Comparison of ENCODE assay signal across 21 mouse cellular contexts in the genomic region with DNA sequence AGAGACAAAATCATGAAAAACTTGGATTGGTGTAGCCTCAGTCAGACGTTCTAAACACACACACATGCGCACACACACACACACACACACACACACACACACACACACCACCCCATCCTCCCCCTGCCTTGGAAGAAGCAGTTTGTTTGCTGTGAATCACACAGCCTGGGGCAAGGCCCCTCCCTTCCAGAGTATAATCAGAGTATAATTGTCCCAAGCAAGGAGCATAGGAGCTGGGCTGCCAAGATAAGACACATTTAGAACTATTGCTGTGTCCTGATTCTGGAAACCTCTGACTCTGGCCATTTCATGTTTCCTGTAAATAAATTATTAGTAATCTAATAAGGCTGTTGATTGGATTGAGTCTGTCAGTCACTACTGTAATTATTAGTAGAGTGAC. TPM values are rescaled to one million over a fixed set of nuclear protein-coding genes. Genes with fewer than 3 reads are reported as not detected.
DNase-seq lines count a peak whose midpoint lies in the region; ATAC-seq lines count a peak whose summit lies in the region.
"Had no signal": no experiment of that assay in that cellular context is flagged by ENCODE, and none has a peak within 500 bp of the region (broad histone marks: within the 10 kb centered on the region; RNA-seq: fewer than 3 reads in every experiment).

No protein-coding gene starts in this region.

- no peak overlapping the region for H3K27ac ChIP-seq in midbrain, embryonic 11.5 days (ENCODE audit: low read depth, low read length)
- H3K27ac ChIP-seq: embryonic facial prominence, embryonic 12.5 days; forebrain, embryonic 15.5 days; heart, embryonic 15.5 days; hindbrain, embryonic 15.5 days had no signal

- ATAC-seq in common myeloid progenitor, adult 5-6 weeks (replicated peaks; ENCODE audit: low read depth, poor library complexity, severe bottlenecking), result peak; percentile 37; the same call in 1 of the 2 replicates
- ATAC-seq in midbrain, embryonic 11.5 days (ENCODE audit: low FRiP score), result no peak
- ATAC-seq: intestine, embryonic 16.5 days had no signal

- no peaks in the 10 kb centered on the region for H3K27me3 ChIP-seq in midbrain, embryonic 11.5 days (ENCODE audit: control insufficient read depth, insufficient read depth, low read length)
- H3K27me3 ChIP-seq: CH12.LX; embryonic facial prominence, embryonic 12.5 days; forebrain, embryonic 15.5 days; heart, embryonic 15.5 days; hindbrain, embryonic 15.5 days had no signal

- H3K4me2 ChIP-seq in midbrain, embryonic 11.5 days, result no peak overlapping the region
- H3K4me2 ChIP-seq: embryonic facial prominence, embryonic 12.5 days; forebrain, embryonic 15.5 days; heart, embryonic 11.5 days; heart, embryonic 15.5 days; hindbrain, embryonic 15.5 days had no signal

- H3K4me1 ChIP-seq in midbrain, embryonic 11.5 days (ENCODE audit: control insufficient read depth, insufficient read depth, low read length), result no peaks in the 10 kb centered on the region
- H3K4me1 ChIP-seq: embryonic facial prominence, embryonic 12.5 days; heart, embryonic 15.5 days had no signal

- H3K9me3 ChIP-seq in midbrain, embryonic 11.5 days (ENCODE audit: control insufficient read depth, low read length), result no peaks in the 10 kb centered on the region
- H3K9me3 ChIP-seq: embryonic facial prominence, embryonic 12.5 days; forebrain, embryonic 15.5 days; heart, embryonic 15.5 days; hindbrain, embryonic 15.5 days had no signal

- H3K4me3 ChIP-seq in midbrain, embryonic 11.5 days (ENCODE audit: low read depth, low read length), result no peak overlapping the region
- H3K4me3 ChIP-seq: embryonic facial prominence, embryonic 12.5 days; forebrain, embryonic 15.5 days; heart, embryonic 15.5 days; hindbrain, embryonic 15.5 days had no signal

- 88% methylated on average over 2 of the region's 2 CpGs for WGBS in midbrain, embryonic 11.5 days

- no peaks in the 10 kb centered on the region for H3K36me3 ChIP-seq in midbrain, embryonic 11.5 days (ENCODE audit: control insufficient read depth, insufficient read depth, low read length)
- H3K36me3 ChIP-seq: embryonic facial prominence, embryonic 12.5 days; forebrain, embryonic 15.5 days; heart, embryonic 15.5 days; hindbrain, embryonic 15.5 days had no signal

- peak; percentile 44 to 59 for DNase-seq in adrenal gland, adult (ENCODE audit: inconsistent age in 2 of 2, low spot score in 1 of 2)
- no peak for DNase-seq in adrenal gland, postnatal 4 days (ENCODE audit: low spot score in 2 of 2)
- DNase-seq in adrenal gland, postnatal 10 days, result peak; percentile 28
- no peak for DNase-seq in layer of hippocampus, adult 9-10 months (ENCODE audit: low spot score)
- no peak for DNase-seq in right cerebral cortex, postnatal 25 days
- no peak for DNase-seq in midbrain, embryonic 11.5 days (ENCODE audit: low spot score, missing footprints)
- DNase-seq in frontal cortex, postnatal 10 days (ENCODE audit: low spot score in 2 of 2), result no peak
- DNase-seq: cerebellum, adult 11 months; cerebellum, adult 8-10 months; cerebellum, postnatal 14 days; gastrocnemius, postnatal 10 days; heart, adult 18-20 months; heart, postnatal 36 days had no signal

- no peak overlapping the region for H3K9ac ChIP-seq in midbrain, embryonic 11.5 days (ENCODE audit: low read length)
- H3K9ac ChIP-seq: embryonic facial prominence, embryonic 12.5 days; forebrain, embryonic 15.5 days; heart, embryonic 15.5 days; hindbrain, embryonic 15.5 days had no signal

RNA-seq across cellular contexts. Expression of a gene that starts 29.0 kb away (rescaled TPM):
- 10 to 100 TPM; 74.4 to 77.6 TPM for total RNA-seq in adrenal gland, postnatal 4 days (2021)
- 10 to 100 TPM; 55.2 to 69.6 TPM for total RNA-seq in adrenal gland, postnatal 10 days (2021)
- total RNA-seq in common myeloid progenitor, adult 5-6 weeks (2017), result 4.2 and 10.1 TPM in 2 replicates
- 32.6 and 42.3 TPM in 2 replicates for polyA plus RNA-seq in midbrain, embryonic 11.5 days (2014; fragmentation: Nextera tagmentation; extraction: Ambion mirVana)

Comparison
In these comparisons a context has a peak if more than half of its experiments do, and no peak if none do; other contexts are left out.
1. DNase-seq: peak in adrenal gland, adult (2 of 2) and adrenal gland, postnatal 10 days (single experiment); none in adrenal gland, postnatal 4 days (0 of 2), layer of hippocampus, adult 9-10 months (single experiment), right cerebral cortex, postnatal 25 days (single experiment), midbrain, embryonic 11.5 days (single experiment) and frontal cortex, postnatal 10 days (0 of 2).